Mouse (Mus musculus): ENCODE measurements at regions not wholly inside any gene's neighbourhood (a gene's known extent, or its start where the extent isn't known, plus 50 kb on each side); places are given as distances from the start of the nearest gene placed in this dataset.

DNA sequence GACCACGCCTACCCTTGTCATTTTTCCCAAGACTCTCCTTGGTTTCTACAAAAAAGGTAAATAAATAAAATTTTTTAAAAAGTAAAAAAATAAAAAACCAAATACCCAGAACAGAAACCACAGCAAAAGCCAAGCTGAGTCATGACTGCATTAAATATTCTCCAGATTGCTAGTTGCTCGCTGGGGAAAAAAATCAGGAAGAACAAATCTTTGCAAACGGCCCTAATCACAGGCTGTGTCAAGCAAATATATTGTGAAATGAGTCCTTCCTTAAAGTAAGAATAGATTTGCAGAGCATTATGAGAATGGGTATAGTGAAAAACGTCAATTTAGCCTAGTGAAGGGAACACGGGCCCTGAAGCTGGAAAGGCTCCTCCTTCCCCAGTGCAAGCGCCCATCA, 86.6 kb upstream of the Pitrm1 start:
- no peaks in the 10 kb centered on the region; a peak in 1 of 4 replicates for H3K27me3 ChIP-seq (ENCODE audit: control insufficient read depth in 1 of 2, insufficient read depth in 2 of 2, low read length in 2 of 2)

DNA sequence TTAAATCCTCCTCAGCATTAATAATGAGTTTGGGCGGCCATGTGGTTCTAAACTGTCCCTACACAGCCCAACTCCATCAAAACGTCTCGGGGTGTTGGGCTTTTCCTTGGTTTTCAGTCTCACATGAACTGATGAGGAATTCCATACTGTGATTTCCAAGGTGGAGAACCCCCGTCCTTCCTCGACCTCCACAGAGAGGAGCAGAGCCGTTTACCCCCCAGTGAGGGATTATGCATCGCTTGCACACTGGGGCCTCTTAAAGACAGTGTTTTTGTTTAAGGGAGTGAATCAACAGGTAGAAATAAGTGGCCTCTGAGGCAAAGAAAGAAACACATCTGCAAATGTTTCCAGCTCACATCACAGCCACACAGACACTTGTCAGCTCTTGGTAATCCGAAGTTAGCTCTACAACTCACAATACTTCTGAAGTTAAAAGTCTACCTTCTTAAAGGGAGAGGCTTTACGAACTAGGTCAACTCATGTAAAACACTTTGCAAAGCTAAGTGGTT, 82.0 kb upstream of the Pitrm1 start:
- no peaks in the 10 kb centered on the region; a peak in 1 of 4 replicates for H3K27me3 ChIP-seq (ENCODE audit: control insufficient read depth in 1 of 2, insufficient read depth in 2 of 2, low read length in 2 of 2)
- H3K9ac ChIP-seq (ENCODE audit: control insufficient read depth, low read depth, low read length, poor library complexity, severe bottlenecking), result no peak overlapping the region
- no peaks in the 10 kb centered on the region for H3K36me3 ChIP-seq (ENCODE audit: control insufficient read depth in 1 of 2, insufficient read depth in 2 of 2, low read length in 2 of 2)
- H3K9me3 ChIP-seq (replicated peaks; ENCODE audit: insufficient read depth, low read length), result no peaks in the 10 kb centered on the region
- no peak overlapping the region for H3K4me3 ChIP-seq (ENCODE audit: control insufficient read depth in 1 of 2, insufficient read depth in 1 of 2, low read depth in 2 of 2, low read length in 2 of 2)
- no peak for DNase-seq (ENCODE audit: low read depth, low spot score)
- TF ChIP-seq CTCF (IDR thresholded peaks at IDR 0.05 in 2 of 3, conservative IDR thresholded peaks at IDR 0.05 in 1 of 3; ENCODE audit: control insufficient read depth in 1 of 3, insufficient read depth in 1 of 3, low read depth in 2 of 3, low read length in 3 of 3, poor library complexity in 1 of 3, severe bottlenecking in 1 of 3), result no peak
- no peak for TF ChIP-seq MAZ (IDR thresholded peaks at IDR 0.05; ENCODE audit: low read depth, low read length)
- TF ChIP-seq ETS1 (IDR thresholded peaks at IDR 0.05; ENCODE audit: low read depth, low read length), result no peak
- TF ChIP-seq KAT2A (conservative IDR thresholded peaks at IDR 0.05; ENCODE audit: low read depth, low read length), result no peak
- TF ChIP-seq POLR2AphosphoS2 (IDR thresholded peaks at IDR 0.05; ENCODE audit: low read length), result no peak
- no peak for TF ChIP-seq ZKSCAN1 (IDR thresholded peaks at IDR 0.05; ENCODE audit: low read depth, low read length)
- TF ChIP-seq CHD1 (IDR thresholded peaks at IDR 0.05; ENCODE audit: low read depth, low read length), result no peak
- TF ChIP-seq MXI1 (IDR thresholded peaks at IDR 0.05; ENCODE audit: low read depth, low read length), result no peak
- TF ChIP-seq E2F4 (IDR thresholded peaks at IDR 0.05; ENCODE audit: borderline replicate concordance, low read depth, low read length), result no peak
- TF ChIP-seq MYB (IDR thresholded peaks at IDR 0.05; ENCODE audit: low read depth, low read length), result no peak
- no peak for TF ChIP-seq RAD21 (IDR thresholded peaks at IDR 0.05; ENCODE audit: low read depth, low read length)
- TF ChIP-seq MYC (IDR thresholded peaks at IDR 0.05; ENCODE audit: low read depth, low read length), result no peak
- no peak for TF ChIP-seq GABPA (IDR thresholded peaks at IDR 0.05; ENCODE audit: low read depth, low read length)
- no peak for TF ChIP-seq ZMIZ1 (IDR thresholded peaks at IDR 0.05; ENCODE audit: low read depth, low read length)
- TF ChIP-seq SIN3A (IDR thresholded peaks at IDR 0.05; ENCODE audit: low read length), result no peak
- TF ChIP-seq ELF1 (IDR thresholded peaks at IDR 0.05; ENCODE audit: low read depth, low read length), result no peak
- H3K79me2 ChIP-seq (ENCODE audit: control insufficient read depth, insufficient read depth, low read length, poor library complexity), result no peaks in the 10 kb centered on the region
- H3K27ac ChIP-seq (ENCODE audit: control insufficient read depth, low read depth, low read length), result no peak overlapping the region
- no peaks in the 10 kb centered on the region for H3K4me1 ChIP-seq (ENCODE audit: control insufficient read depth in 1 of 2, insufficient read depth in 2 of 2, low read length in 2 of 2)

More for the DNA sequence above, 86.6 kb upstream of the Pitrm1 start:
- H3K79me2 ChIP-seq (ENCODE audit: control insufficient read depth, insufficient read depth, low read length, poor library complexity), result no peaks in the 10 kb centered on the region
- DNase-seq (ENCODE audit: low read depth, low spot score), result no peak
- H3K27ac ChIP-seq (ENCODE audit: control insufficient read depth, low read depth, low read length), result no peak overlapping the region
- H3K4me1 ChIP-seq (ENCODE audit: control insufficient read depth in 1 of 2, insufficient read depth in 2 of 2, low read length in 2 of 2), result no peaks in the 10 kb centered on the region
- H3K9ac ChIP-seq (ENCODE audit: control insufficient read depth, low read depth, low read length, poor library complexity, severe bottlenecking), result no peak overlapping the region
- H3K36me3 ChIP-seq (ENCODE audit: control insufficient read depth in 1 of 2, insufficient read depth in 2 of 2, low read length in 2 of 2), result no peaks in the 10 kb centered on the region
- TF ChIP-seq ZMIZ1 (IDR thresholded peaks at IDR 0.05; ENCODE audit: low read depth, low read length), result no peak
- TF ChIP-seq POLR2A (IDR thresholded peaks at IDR 0.05; ENCODE audit: control insufficient read depth in 1 of 2, insufficient read depth in 1 of 2, low read depth in 1 of 2, low read length in 2 of 2, poor library complexity in 1 of 2), result no peak
- TF ChIP-seq POLR2AphosphoS5 (IDR thresholded peaks at IDR 0.05; ENCODE audit: borderline replicate concordance, low read depth, low read length), result no peak
- TF ChIP-seq BHLHE40 (IDR thresholded peaks at IDR 0.05; ENCODE audit: borderline replicate concordance, low read depth, low read length), result no peak
- no peak for TF ChIP-seq ETS1 (IDR thresholded peaks at IDR 0.05; ENCODE audit: low read depth, low read length)
- no peaks in the 10 kb centered on the region for H3K9me3 ChIP-seq (replicated peaks; ENCODE audit: insufficient read depth, low read length)
- H3K4me3 ChIP-seq (ENCODE audit: control insufficient read depth in 1 of 2, insufficient read depth in 1 of 2, low read depth in 2 of 2, low read length in 2 of 2), result no peak overlapping the region
